Mouse (Mus musculus): Measurements from ENCODE around the gene Ramp1. TPM values are rescaled to one million over a fixed set of nuclear protein-coding genes. Genes with fewer than 3 reads are reported as not detected.

Gene Ramp1
- total RNA-seq, 2 experiments from 2014 or later = 6.7 to 9.2 TPM

DNA sequence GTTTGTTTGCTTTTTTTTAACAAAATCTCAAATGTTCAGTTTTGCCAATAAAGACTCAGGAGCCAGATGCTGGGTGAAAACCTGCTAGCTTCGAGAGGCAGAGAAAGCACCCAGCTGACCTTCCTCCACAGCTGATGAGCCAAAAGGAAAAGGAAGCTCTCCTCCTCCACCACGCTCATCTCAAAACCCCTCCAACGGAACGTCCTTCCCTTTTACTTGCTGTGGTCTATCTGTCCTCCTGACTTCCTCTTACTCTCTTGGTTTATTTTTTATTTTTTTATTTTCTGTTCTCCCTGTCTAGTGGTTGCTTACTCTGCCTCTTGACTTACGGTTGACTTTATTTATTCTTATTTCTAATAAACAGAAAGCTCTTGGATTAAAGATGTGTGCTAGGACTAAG is 55.8 kb downstream of the Ramp1 start:
- DNase-seq (ENCODE audit: low spot score in 2 of 2) = no peak

DNA sequence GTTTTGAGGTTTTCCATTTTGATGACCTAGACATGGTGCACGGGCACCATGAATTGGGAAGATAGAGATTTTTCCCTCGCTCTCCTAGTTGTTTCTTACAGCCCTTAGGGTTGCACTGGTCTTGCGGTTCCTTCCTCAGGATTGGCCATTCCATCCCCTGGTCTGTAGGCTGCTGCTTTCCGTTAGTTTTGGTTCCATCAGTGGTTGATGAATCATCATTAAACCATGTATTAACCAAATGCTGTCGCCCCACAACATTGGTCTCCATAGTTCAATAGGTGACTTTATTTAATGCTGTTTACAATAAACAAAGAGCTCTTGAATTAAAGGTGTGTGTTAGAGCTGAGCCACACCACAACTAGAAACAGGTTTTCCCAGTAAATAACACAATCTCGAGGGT is 58.1 kb downstream of the Ramp1 start:
- DNase-seq (ENCODE audit: low spot score in 2 of 2) = no peak

DNA sequence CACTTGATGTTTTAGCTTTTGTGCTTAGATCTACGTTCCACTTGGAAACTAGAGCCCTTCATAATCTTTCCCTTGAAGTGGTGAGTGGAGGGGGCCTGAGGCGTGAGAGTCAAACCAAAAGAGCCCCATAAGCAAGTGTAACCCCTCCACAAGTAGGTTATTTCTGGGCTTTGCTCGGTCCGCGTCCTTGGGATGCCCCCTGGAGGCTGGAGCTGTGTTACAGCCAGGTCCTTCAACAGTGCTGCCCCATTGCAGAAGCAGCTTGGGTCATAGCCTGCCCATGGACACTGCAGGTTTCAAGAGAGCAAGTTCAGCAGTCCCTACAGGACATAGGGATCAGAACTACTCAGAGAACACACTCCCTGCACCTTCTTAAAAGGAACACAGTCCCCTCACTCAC is 59.5 kb downstream of the Ramp1 start:
- peak; percentile 33 to 63 for DNase-seq (ENCODE audit: low spot score in 2 of 2)

DNA sequence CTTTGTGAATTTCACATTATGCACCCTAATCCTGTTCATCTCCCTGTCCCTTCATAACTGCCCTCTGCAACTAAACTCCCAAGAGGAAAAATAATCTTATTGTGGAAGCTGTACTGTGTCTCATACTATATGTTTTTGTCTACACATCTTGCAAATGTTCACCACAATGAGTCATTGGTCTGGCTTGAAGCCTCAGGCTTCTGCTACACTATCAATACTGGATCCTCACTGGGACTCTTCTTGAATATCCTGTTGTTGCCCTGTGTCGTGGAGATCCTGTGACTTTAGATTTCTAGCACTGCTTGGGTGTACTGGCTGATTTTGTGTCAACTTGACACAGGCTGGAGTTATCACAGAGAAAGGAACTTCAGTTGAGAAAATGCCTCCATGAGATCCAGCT is 60.2 kb downstream of the Ramp1 start:
- no peak for DNase-seq (ENCODE audit: low spot score in 2 of 2)

DNA sequence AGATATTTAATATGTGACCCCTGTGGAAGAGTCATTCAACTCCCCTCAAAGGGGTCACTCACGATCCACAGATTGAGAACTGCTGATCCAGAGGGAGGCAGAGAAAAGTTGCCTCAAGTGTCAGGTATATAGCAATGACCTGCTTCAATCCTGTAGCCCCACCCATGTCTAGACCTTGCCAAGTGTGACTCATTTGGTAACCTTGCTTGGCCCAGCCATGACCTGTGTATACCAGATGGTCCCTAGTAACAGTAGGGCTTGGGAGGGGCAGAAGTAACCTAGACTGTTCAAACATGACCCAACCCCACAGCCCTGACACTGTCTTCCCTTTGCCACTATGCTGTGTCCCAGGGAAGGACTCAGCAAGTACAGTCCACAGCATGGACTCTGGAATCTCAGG is 61.1 kb downstream of the Ramp1 start:
- DNase-seq (ENCODE audit: low spot score in 2 of 2) = peak in 1 of 2 experiments; percentile 42

DNA sequence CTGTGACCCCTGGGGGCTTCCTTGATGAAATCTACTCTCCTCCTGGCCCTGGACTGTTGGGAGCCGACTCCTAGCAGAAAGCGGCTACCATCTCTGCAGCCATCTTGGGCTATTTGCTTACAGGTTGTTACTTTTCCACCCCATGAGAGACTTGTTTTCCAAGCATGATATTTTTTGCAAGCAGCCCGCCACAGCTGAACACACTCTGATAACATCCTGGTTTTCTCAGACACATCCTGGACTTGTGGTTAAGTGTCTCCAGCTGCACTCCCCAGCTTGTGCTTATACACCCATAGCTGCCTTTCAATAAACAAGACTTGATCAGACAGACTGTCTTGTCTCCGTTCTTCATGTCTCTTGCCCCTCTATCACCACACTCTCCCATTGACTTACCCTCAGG is 61.6 kb downstream of the Ramp1 start:
- no peak for DNase-seq (ENCODE audit: low spot score in 2 of 2)

DNA sequence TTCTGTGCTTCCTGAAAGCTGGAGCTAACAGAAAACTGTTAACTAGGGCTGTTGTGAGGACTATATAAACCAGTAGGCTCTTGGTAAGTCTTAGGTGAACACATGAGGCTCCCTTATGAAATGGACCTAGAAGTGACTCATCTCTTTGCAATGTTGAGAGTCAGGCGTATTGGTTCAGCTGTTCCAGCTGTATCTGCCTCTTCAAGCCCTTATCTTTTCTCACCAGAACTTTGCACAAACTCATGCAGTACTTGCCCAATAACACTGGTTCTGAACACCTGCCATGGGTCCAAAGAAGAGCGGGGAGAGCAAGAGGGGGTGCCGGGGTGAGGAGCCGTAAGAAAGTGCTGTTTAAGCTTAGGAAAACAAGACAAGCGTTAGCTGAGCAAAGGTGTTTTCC is 68.6 kb downstream of the Ramp1 start:
- DNase-seq (ENCODE audit: low spot score in 2 of 2) = no peak

DNA sequence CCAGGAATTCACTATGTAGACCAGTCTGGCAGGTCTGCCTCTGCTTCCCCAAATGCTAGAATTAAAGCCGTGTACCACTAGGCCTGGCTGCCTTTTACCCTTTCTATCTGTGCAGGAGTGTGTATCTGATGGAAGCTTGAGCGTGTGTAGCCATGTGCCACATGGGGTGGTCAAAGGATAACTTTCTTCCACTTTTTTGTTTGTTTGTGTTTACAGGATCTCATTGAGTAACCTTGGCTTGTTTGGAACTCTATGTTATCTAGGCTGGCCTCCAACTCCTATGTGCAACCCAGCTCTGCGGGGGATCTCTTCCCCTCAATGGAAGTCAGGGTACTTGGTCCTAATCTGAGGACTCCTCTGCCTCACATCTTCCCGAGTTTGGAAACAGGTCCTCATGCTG is 69.3 kb downstream of the Ramp1 start:
- DNase-seq (ENCODE audit: low spot score in 2 of 2) = no peak

DNA sequence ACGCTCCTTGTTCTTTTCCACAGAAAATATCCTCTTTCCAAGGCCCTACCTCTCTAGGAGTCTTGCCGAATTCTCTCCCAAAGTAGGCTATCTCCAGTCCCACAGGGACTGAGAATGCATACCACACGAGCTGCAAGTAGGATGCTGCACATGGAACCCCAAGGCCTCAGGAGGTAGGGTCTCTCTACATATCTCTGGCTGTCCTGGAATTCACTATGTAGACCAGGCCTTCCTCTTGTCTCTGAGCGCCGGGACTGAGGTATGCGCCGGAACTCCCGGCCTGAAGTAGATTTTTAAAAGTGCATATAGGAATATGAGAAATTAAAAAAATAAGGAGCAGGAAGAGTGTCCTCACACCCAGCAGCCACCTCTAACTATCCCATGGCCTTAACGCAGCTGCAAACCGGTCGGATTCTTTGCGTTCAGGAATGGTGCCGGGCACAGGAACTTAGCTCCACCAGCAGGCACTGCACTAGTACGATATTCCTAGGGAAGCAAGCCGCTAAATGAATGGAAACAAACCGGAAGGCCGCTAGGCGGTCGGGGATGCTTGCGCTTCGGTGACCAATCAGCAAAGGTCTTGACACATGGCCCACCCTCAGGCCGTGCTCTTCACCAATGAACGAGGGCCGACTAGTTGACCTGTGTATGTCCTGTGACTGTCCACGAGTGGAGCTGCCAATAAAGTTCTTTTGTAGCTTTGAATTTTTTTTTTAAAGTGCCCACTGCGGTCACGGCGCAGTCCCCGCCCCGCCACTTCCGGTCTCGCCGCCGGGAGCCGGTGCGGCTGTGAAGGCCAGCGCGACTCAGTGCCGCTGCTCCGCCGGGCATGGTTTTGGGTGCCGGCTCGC is 70.2 kb downstream of the Ramp1 start, which contains the start of gene Ube2f:
Ube2f (plus strand) TSS at position 741 of the 851 bp plus-strand sequence.
- DNase-seq (ENCODE audit: low spot score in 2 of 2) = peak; percentile 86

DNA sequence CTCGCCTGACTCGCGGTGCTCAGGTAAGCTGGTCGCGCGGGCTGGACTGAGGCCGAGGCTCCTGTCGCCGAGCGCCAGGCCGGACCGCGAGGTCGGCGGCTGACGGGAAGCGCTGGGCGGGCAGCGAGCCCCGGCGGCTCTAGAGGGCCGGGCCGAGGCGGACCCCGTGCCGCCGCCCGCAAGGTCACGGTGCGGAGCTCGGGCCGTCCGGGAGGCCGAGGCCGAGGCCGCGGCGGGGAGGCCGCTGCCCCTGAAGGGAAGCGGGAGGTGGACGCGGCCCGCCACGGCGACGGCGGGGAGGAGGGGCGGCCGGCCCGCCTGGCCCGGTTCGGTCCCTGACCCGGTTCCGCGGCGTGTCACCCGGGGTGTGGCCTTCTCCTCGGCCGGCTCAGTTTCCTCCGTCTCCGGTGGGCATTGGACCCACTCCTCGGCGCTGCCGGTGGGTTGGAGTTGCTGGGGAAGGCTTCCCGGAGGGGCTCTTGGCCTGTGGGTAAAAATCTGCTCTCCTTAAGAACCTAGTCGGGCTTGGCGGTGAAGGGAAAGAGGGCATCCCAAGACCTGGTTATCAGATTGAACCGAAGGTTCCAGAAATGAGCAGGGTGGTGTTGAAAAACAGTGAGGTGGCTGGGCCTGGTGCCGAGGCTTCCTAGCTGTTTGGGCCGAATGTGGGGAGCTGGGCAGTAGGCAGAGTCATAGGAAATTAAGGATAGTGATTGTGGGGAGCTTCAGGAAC is 71.0 kb downstream of the Ramp1 start:
- DNase-seq (ENCODE audit: low spot score in 2 of 2) = peak; percentile 53 to 59

DNA sequence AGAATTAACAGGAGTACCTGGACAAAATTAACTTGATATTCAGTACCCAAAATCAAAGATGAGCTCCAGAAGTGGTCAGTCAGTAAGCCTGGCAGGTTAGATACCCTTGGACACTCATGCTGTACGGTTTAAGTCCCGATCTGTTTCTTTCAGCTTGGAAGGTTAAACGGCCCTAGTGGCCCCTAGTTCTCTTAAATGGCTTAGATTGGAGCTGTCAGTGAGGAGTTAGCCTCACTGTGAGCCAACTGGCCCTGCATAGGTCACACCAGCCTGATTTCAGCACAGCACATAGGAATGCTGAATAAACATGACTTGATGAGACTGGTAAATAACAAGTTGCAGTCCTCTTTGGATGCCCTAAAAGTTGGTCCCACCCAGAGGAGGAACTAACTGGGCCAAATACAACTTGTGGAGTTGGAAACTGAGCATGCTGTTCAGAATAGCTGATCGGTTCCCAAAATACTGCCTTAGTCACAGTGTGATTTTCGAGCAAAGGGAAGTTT is 71.6 kb downstream of the Ramp1 start:
- no peak for DNase-seq (ENCODE audit: low spot score in 2 of 2)

DNA sequence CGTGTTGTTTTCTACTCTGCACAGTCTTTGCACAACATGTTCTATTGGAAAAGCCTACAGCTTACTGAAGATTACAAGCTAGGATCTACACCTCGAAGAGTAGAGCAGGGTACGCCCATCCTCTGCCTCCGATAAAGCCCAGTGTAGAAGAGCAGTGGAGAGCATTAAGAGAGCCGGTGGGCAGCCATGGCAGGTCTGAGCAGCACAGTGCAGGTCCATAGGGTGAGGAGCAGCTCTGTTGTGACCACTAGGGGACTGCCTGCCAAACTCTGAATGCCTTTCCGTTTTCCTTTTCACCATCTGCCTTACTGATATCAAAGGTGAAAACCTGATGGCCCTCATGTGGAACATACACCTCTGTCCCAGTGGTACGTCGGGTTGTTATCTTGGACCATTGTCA is 72.3 kb downstream of the Ramp1 start:
- no peak for DNase-seq (ENCODE audit: low spot score in 2 of 2)

DNA sequence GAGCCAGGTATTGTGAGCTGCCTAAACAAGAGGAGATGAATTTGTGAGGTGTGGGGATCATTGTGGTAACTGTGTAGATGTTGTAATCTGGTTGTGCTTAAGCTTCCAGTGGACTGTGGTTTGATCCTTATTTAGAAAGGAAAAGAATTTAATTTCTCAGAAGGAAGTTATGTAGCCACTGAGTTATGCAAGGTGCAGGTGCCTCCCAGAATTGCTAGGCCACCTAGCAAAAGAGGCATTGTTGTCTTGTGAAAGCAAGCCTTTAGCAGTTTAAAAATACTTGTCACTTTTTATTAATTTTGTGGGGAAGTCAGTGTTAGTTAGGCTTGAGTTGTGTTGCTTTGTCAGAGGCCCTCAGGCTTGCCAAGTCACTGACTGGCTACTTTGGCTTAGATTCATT is 78.3 kb downstream of the Ramp1 start:
- DNase-seq (ENCODE audit: low spot score in 2 of 2) = no peak

DNA sequence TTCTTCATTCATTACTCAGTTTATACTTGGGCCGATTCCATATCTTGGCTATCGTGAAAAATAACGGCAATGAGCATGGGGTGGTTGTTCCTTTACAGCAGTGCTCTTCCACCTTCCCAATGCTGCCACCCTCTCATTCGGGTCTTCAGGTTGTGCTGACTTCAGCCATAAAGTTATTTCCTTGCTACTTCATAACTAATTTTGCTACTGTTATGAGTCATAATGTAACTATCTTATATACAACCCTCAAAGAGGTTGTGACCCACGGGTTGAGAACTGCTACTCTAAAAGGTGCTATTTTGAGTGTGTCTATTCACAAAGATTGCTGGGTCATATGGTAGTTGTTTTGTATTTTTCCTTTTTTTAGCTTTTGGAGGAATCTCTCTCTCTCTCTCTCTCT is 80.2 kb downstream of the Ramp1 start:
- no peak for DNase-seq (ENCODE audit: low spot score in 2 of 2)

DNA sequence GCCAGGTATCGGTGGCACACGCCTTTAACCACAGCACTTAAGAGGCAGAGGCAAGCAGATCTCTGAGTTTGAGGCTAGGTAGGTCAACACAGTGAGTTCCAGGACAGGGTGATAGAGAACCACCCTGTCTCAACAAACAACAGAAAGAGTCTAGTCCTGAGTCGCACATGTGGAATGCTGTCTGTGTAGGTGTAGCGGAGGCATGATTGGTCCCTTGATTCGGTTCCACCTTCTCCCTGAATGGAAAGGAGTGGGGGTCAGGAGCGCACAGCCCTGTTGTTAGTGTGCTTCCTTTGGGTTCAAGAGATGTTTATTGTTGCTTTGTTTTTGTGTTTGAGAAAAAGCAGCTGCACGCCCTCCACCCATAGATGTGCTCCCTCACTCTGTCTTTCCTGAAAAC is 82.9 kb downstream of the Ramp1 start:
- no peak for DNase-seq (ENCODE audit: low spot score in 2 of 2)

DNA sequence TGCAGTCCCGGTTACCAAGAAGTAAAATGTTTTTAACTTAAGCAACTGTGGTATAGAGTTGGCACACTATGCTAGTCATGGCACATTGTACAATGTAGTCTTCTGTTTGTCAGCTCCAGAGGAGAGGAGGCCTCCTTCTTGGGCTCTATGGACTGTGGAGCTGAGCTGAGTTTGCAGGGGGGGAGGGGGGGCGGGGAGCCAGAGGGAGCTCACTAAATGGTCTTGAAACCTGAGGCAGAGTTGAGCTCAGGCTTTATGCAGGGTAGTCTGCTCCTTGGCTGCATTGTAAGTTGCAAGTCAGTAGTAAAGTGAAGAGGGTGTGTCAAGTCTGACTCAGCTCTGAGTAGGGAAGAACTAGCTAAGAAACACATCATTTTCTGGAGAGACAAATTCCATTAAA is 92.6 kb downstream of the Ramp1 start:
- no peak for DNase-seq (ENCODE audit: low spot score in 2 of 2)

Other genes starting within 250 kb of the Ramp1 start
- gene Prlh, start 226.7 kb upstream of the Ramp1 start, total RNA-seq (2021) = not detected
- gene Rab17, start 210.2 kb upstream of the Ramp1 start, total RNA-seq (2021) = not detected
- gene Lrrfip1, start 181.1 kb upstream of the Ramp1 start, total RNA-seq (2021) = 10 to 100 TPM; 48.2 to 53.4 TPM
- not detected for gene Rbm44, start 34.7 kb upstream of the Ramp1 start, total RNA-seq (2021)
- 100 to 1,000 TPM in 1 of 2 experiments, 10 to 100 TPM in 1; 92.7 to 117 TPM for gene Ube2f, start 70.5 kb downstream of the Ramp1 start, total RNA-seq (2021)
- gene Scly, start 118.5 kb downstream of the Ramp1 start, total RNA-seq (2021) = 10 to 100 TPM; 25.7 to 37.2 TPM
- under 1 TPM in 1 of 2 experiments, not detected in 1; 0.13 TPM for gene Espnl, start 142.3 kb downstream of the Ramp1 start, total RNA-seq (2021)
- gene Klhl30, start 171.2 kb downstream of the Ramp1 start, total RNA-seq (2021) = 1 to 10 TPM; 1.4 to 2.1 TPM
- 10 to 100 TPM in 1 of 2 experiments, 1 to 10 TPM in 1; 5.3 to 22.1 TPM for gene Erfe, start 186.6 kb downstream of the Ramp1 start, total RNA-seq (2021)
- 100 to 1,000 TPM in 1 of 2 experiments, 10 to 100 TPM in 1; 93.7 to 121 TPM for gene Ilkap, start 219.0 kb downstream of the Ramp1 start, total RNA-seq (2021)
- 100 to 1,000 TPM; 255 to 373 TPM for gene Hes6, start 234.2 kb downstream of the Ramp1 start, total RNA-seq (2021)